Mouse (Mus musculus): ENCODE results near the gene Hoxd8.

Gene Hoxd8

DNA sequence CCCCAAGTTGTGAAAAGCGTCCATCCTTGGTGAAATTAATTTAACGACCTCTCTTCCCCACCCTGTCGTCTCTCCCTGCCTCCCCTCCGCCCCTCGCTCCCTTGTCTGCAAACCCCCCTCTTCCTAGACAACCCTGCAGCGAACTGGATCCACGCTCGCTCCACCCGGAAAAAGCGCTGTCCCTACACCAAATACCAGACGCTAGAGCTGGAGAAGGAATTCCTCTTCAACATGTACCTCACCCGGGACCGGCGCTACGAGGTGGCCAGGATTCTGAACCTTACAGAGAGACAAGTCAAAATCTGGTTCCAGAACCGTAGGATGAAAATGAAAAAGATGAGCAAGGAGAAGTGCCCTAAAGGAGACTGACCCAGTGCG lies 5.4 kb upstream of the Hoxd8 start:
- DNase-seq (ENCODE audit: low read depth), result no peak

DNA sequence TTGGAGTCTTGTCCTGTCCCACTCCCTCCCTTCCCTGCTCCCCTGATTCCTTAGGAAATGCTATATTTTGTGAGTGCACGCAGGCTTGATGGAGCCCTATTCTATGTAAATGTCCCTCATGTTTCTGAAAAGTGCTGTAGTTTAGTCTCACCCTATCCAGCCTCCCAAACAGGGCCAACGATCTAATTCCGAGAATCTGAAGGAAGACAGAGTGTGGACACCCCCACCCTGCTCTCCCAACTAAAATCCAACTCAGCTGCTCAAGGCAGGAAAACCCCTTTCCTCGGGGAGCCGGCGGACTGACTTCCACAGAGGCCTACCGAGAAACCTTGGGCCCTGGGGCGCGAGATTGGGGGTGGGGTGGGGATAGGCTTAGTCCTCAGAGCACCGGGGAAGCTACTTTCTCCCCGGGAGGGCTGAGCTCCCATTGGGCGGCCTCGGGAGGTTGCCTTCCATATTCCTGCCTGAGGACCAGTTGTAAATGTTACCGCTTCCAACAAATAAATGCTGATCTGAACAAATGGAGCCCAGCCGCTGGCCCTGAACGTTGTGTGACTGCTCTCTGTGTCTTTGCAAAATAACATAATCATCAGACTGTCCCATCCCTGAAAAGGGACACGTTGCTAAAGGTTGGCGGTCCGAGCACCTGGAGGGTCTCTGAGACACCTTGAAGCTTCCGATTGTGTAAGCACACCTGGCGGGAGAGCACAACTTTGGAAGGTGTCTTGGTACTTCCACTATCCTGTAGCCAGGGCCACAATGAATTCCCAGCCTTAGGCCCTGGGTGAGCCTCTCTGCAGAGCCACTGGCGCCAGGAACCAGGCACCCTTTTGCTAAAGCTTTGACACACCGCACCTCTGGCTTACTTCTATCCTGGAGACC lies 4.5 kb upstream of the Hoxd8 start:
- DNase-seq (ENCODE audit: low read depth), result no peak

- DNase-seq (ENCODE audit: low read depth), result no peak
These were observed 3.8 kb upstream of the Hoxd8 start for GRCm38 (mm10) chr2:74700546-74701112.

- peak; percentile 10 for DNase-seq (ENCODE audit: low read depth)
These were observed 2.2 kb upstream of the Hoxd8 start for GRCm38 (mm10) chr2:74701949-74702819.

DNA sequence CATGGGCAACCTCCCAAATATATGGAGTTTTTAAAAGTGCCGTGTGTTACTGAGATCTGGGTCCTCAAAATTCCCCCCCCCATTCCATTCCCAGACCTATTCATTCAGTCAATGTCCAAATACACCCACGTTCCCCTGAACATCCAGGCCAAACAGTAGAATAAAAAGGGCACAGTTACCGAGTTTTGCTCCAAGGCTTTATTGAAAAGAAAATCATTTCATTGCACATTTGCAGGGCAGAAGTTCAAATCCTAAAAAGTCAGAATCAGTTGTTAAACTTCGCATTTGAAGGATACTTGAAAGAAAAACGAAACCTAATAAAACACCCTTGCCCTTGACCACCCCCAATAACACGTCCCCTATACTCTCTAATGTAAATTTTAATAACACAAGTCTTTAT lies 1.6 kb upstream of the Hoxd8 start:
- no peak for DNase-seq (ENCODE audit: low read depth)

- no peak for DNase-seq (ENCODE audit: low read depth)
These were observed 1.1 kb upstream of the Hoxd8 start for GRCm38 (mm10) chr2:74703317-74703716.

GRCm38 (mm10) chr2:74703720-74704392 lies 559 bp upstream of the Hoxd8 start:
- DNase-seq (ENCODE audit: low read depth), result no peak

DNA sequence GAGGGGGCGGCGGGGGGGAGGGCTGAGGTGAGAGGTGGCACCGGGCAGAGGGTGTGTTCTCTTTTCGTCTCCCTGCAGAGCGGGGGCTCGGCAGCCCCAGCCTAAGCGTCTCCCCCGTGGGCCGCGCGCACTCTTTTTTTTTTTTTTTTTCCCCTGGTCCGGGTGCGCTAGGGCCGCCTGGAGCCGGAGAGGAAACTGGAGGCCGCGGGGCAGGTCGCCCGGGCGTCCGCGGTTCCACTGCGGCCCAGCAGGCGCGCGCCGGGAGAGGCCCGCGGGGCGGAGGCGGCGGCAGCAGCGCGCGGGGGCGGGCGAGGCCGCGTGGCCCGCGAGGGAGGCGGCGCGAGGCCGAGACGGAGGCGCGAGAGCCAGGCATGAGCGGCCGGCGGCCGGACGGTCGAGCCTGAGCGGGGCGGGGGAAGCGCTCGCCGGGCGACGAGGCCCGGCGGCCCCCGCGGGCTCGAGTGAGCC lies 618 bp downstream of the Hoxd8 start:
- DNase-seq (ENCODE audit: low read depth), result no peak

DNA sequence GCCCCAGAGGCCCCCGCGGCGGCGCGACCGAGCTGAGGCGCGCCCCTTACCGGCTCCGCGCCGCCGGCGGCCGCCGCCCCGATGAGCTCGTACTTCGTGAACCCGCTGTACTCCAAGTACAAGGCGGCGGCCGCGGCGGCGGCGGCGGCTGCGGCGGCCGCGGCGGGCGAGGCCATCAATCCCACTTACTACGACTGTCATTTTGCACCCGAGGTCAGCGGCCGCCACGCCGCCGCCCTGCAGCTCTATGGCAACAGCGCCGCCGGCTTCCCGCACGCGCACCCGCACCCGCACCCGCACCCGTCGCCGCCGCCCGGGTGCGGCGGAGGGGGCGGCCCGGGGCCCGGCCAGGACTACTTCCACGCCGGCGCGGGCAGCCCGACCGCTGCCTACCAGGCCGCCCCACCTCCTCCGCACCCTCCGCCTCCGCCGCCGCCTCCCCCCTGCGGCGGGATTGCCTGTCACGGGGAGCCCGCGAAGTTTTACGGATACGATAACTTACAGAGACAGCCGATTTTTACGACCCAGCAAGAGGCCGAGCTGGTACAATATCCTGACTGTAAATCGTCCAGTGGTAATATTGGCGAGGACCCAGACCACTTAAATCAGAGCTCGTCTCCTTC lies 1.2 kb downstream of the Hoxd8 start:
- no peak for DNase-seq (ENCODE audit: low read depth)

GRCm38 (mm10) chr2:74706393-74706960 lies 2.1 kb downstream of the Hoxd8 start:
- no peak for DNase-seq (ENCODE audit: low read depth)

- DNase-seq (ENCODE audit: low read depth), result no peak
These were observed 3.2 kb downstream of the Hoxd8 start for GRCm38 (mm10) chr2:74707599-74707998.

GRCm38 (mm10) chr2:74708676-74709075 lies 4.3 kb downstream of the Hoxd8 start:
- DNase-seq (ENCODE audit: low read depth), result no peak

DNA sequence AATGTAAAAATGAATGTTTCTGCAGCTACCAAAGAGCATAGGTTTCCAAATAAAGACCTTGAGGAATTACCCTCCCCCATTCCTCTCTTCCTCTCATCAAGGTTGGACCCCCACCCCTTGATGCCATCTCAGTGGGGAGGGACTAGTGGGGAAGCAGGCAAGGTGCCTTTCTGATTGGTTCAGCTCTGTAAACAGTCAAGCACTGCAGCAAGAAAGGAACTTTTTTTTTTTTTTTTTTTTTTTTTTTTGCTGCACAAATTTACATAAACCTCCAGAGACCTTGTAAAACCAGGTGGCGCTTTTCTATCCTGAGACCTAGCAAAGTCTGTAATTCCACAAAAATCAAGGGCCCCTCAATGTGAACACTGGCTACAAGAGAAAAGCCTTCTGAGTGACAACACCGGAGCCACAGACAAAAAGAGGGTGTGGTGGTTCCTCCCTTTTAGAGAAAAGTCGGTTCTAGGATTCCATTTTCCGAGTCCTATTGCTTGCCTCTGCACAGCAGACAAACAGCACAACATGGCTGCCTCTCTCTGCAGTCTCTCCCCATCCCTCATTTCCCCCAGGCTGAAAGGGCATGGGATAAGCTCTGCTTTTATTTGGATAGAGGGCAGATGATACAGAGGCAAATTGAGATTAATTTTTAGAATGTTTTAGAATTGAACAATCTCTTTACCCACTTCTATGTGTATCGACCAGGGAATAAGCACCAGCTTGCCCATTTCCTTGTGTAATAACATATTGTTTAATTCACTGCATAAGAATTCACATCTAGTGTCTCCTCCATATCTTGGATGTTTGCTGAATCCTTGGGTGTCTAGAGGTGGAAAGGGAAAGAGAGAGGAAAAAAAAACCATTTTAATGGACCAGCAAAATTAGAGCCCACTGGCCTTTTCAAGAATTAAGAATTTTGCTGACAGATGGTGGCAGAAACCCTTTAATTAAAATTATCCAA lies 5.3 kb downstream of the Hoxd8 start:
- no peak for DNase-seq (ENCODE audit: low read depth)

GRCm38 (mm10) chr2:74710929-74711543 lies 6.6 kb downstream of the Hoxd8 start:
- no peak for DNase-seq (ENCODE audit: low read depth)

DNA sequence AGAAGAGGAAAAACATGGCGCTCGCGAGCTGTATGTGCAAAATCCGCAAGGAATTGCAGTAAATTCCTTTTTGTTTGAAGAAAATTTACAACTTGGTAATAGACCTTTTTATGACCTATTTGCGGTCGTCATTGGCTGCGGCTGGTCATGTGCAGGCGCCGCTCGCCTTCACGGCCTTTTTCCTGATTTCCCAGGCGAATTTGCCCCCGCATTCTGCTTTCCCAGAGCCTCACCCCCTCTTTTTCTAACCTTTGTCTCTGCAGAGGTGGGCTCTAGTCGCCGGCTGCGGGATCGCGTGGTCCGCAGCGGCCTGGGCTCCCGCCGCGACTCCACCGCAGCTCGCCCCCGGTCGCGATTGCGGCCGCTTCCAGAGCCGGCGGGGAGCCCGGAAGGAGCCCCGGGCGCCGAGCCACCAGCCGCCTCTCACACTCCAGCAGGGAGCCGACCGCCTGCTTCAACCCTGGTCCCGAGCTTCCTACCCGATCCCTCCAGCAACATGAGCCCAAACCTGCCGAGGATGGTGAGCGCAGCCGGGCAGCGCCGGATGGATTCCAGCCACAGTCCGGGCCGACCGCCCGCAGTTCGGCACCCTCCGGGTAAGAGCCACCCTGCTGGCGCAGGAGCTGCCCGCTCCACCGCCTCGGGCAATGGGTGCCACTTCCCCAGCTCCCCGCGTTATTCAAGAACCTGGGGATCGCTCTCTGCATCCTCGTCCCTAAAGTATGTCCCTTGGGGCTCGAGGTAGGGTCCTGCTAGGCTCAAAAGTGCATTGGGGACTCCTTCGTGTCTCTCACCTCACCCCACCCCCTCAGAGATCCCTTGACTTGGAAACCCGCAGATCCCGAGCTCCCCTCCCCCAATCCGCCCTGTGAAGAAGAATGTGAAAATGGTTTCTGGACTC lies 7.6 kb downstream of the Hoxd8 start, which contains the start of the genes Hoxd3 and Hoxd4:
TSS of gene Hoxd3 (plus strand) at position 207 of the 901 bp plus-strand sequence.
TSS of gene Hoxd4 (plus strand) at position 209 of the 901 bp plus-strand sequence.
- DNase-seq (ENCODE audit: low read depth), result no peak

DNA sequence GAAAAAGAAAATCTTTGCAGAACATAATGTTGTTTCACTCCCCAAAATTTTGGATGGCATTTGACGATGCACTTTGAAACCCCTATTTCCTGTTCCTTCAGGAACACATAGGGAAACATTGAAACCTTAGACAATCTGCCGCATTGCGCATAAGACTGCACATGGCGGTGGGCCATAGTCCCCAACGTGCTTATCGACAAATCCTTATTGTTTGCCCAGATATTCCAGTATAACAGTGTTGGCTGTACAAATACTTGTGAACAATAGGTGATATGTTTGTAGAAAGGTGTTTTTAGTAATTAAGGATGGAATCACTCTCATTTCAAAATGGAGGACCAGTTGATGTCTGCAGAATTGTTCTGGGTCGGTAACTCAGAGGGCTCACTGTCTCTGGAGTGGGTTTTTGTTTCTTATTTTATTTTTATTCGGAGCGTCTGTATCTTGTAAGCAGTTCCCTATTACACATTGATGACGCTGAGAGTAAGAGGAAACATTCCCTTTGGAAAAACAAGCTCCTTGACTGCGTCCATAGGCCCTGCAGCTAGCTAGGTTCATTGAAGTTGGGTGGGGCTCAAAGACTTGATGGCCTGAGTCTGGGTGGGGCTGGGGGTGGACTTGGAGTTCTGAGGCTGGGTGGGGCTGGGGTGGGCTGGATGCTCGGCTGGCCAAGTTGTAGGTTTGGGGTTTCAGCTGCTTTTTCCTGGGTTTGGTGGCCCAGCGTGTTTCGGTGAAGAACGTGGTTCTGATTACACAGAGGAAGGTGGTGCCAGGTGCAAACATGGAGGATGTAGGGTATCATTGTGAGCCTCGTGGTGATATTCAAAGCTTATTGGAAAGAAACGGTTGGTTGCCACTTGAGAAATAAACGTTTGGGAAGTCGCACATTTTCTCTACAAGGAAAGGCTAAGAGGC lies 9.1 kb downstream of the Hoxd8 start:
- DNase-seq (ENCODE audit: low read depth), result no peak

GRCm38 (mm10) chr2:74714156-74714789 lies 9.9 kb downstream of the Hoxd8 start:
- DNase-seq (ENCODE audit: low read depth), result no peak

All from fibroblast of lung, adult 2 months (primary cell).